Mouse (Mus musculus) intestine, embryonic 14.5 days (tissue): ENCODE measurements around the gene Egln1. TPM values are rescaled to one million over a fixed set of nuclear protein-coding genes. Genes with fewer than 3 reads are reported as not detected.
A peak's percentile ranks its signal among the peaks of the same experiment; 100 is the strongest.

Experiments
- ATAC-seq: fragments of 200-750 bp; cut with Nextera tagmentation; replicated peaks from 2 replicates; pipeline ENCODE4 v1.8.0; 2017; ENCODE audit warnings: low read depth, moderate number of reproducible peaks, moderate TSS enrichment, moderate library complexity; ENCODE audit not compliant: low FRiP score, low TSS enrichment
- DNase-seq: peaks from one replicate; pipeline ENCODE4 v3.0.0-alpha.2; 2018; ENCODE audit warnings: low spot score
- H3K27ac ChIP-seq: fragments of 300-500 bp; sonication (generic); 2 replicates; pipeline ENCODE4 v1.5.1; 2014; ENCODE audit warnings: low read depth, mild to moderate bottlenecking, control low read depth
- H3K27me3 ChIP-seq: fragments of 300-500 bp; sonication (generic); replicated peaks from 2 replicates; pipeline ENCODE4 v1.6.1; 2014; ENCODE audit warnings: low read length, control low read depth; ENCODE audit not compliant: control insufficient read depth, insufficient read depth
- H3K36me3 ChIP-seq: fragments of 300-500 bp; sonication (generic); 2 replicates; pipeline ENCODE4 v1.6.1; 2014; ENCODE audit warnings: low read length, control low read depth; ENCODE audit not compliant: control insufficient read depth, insufficient read depth
- H3K4me1 ChIP-seq: fragments of 300-500 bp; sonication (generic); replicated peaks from 2 replicates; pipeline ENCODE4 v1.6.1; 2014; ENCODE audit warnings: low read length, control low read depth, mixed read lengths; ENCODE audit not compliant: control insufficient read depth, insufficient read depth
- H3K4me2 ChIP-seq: fragments of 300-500 bp; sonication (generic); 2 replicates; pipeline ENCODE4 v1.6.1; 2014; ENCODE audit warnings: low read length
- H3K4me3 ChIP-seq: fragments of 300-500 bp; sonication (generic); 2 replicates; pipeline ENCODE4 v1.5.1; 2014; ENCODE audit warnings: low read depth, low read length, control low read depth, mixed read lengths
- H3K9ac ChIP-seq: fragments of 300-500 bp; sonication (generic); 2 replicates; pipeline ENCODE4 v1.6.1; 2014; ENCODE audit warnings: mild to moderate bottlenecking, low read length
- H3K9me3 ChIP-seq: fragments of 300-500 bp; sonication (generic); 2 replicates; pipeline ENCODE4 v1.6.1; 2016; ENCODE audit warnings: low read length, control low read depth; ENCODE audit not compliant: control insufficient read depth
- WGBS: fragments of 180-500 bp; shearing (Covaris S2); extraction: QIAGEN DNeasy Blood & Tissue Kit; methylation state at CpG from one replicate; pipeline ENCODE4 v1.1.7; 2014; 5-methylcytosine and 5-hydroxymethylcytosine counted together
- polyA plus RNA-seq: library from polyadenylated mRNA; unstranded; fragments of >200 nt; fragmentation: Nextera tagmentation; extraction: Ambion mirVana; gene quantifications from 2 replicates; pipeline ENCODE4 v1.2.1, GENCODE M21; 2014

Gene Egln1
- polyA plus RNA-seq, 1 experiment from 2014 or later, result 18.7 TPM

- Histone ChIP-seq H3K27ac (peak overlapping the region; percentile 92), H3K4me2 (peak overlapping the region; percentile 71), H3K27me3 (no peaks in the 10 kb centered on the region), H3K9ac (peak overlapping the region; percentile 97), H3K9me3 (no peaks in the 10 kb centered on the region), H3K4me3 (peak overlapping the region; percentile 96), H3K36me3 (peaks cover 30% of the 10 kb centered on the region), H3K4me1 (peaks cover 11% of the 10 kb centered on the region)
- DNase-seq, result no peak
- under 1% methylated on average over 33 of the region's 33 CpGs for WGBS
- peak; percentile 81 for ATAC-seq
These were observed 85.9 kb downstream of the Egln1 start for GRCm38 (mm10) chr8:124863163-124863677.

- H3K36me3 ChIP-seq, result peaks cover 36% of the 10 kb centered on the region
- WGBS, result 2% methylated on average over 55 of the region's 55 CpGs
- DNase-seq, result peak; percentile 98
- H3K27ac ChIP-seq, result peak within 1 kb of the TSS; percentile 92
- H3K4me1 ChIP-seq, result peaks cover 11% of the 10 kb centered on the region
- peak within 1 kb of the TSS; percentile 97 for H3K9ac ChIP-seq
- ATAC-seq, result peak; percentile 97
- peak within 1 kb of the TSS; percentile 71 for H3K4me2 ChIP-seq
- peaks cover 2% of the 10 kb centered on the region; the same call in 1 of the 2 replicates for H3K9me3 ChIP-seq
- H3K27me3 ChIP-seq, result no peaks in the 10 kb centered on the region
- peak within 1 kb of the TSS; percentile 96 for H3K4me3 ChIP-seq
These were observed 86.6 kb downstream of the Egln1 start, which contains the start of the genes Gnpat and 2810004N23Rik for GRCm38 (mm10) chr8:124862321-124863162. Gnpat (plus strand) TSS chr8:124863033. 2810004N23Rik (minus strand) TSS chr8:124863120.

GRCm38 (mm10) chr8:124860188-124860587, 88.9 kb downstream of the Egln1 start:
- no peak overlapping the region for H3K27ac ChIP-seq
- peaks cover 58% of the 10 kb centered on the region for H3K36me3 ChIP-seq
- H3K4me1 ChIP-seq, result peaks cover 11% of the 10 kb centered on the region
- no peak overlapping the region for H3K9ac ChIP-seq
- H3K27me3 ChIP-seq, result no peaks in the 10 kb centered on the region
- ATAC-seq, result no peak
- no peak overlapping the region for H3K4me2 ChIP-seq
- H3K4me3 ChIP-seq, result no peak overlapping the region
- 92% methylated on average over 3 of the region's 3 CpGs for WGBS
- no peak for DNase-seq
- peaks cover 22% of the 10 kb centered on the region for H3K9me3 ChIP-seq

GRCm38 (mm10) chr8:124859466-124859865, 89.7 kb downstream of the Egln1 start:
- no peak for ATAC-seq

More at GRCm38 (mm10) chr8:124859466-124859865, 89.7 kb downstream of the Egln1 start:
- Histone ChIP-seq H3K4me3 (no peak overlapping the region), H3K4me1 (peaks cover 11% of the 10 kb centered on the region), H3K36me3 (peaks cover 65% of the 10 kb centered on the region), H3K27ac (no peak overlapping the region), H3K4me2 (no peak overlapping the region), H3K27me3 (no peaks in the 10 kb centered on the region), H3K9ac (no peak overlapping the region), H3K9me3 (peaks cover 29% of the 10 kb centered on the region)
- no peak for DNase-seq

Other genes starting within 250 kb of the Egln1 start
- 45.9 and 50.0 TPM in 2 replicates for gene Ttc13, start 227.3 kb downstream of the Egln1 start, polyA plus RNA-seq
- gene Arv1, start 227.2 kb downstream of the Egln1 start, polyA plus RNA-seq, result 24.1 and 25.7 TPM in 2 replicates
- 6.5 and 6.9 TPM in 2 replicates for gene Fam89a, start 197.5 kb downstream of the Egln1 start, polyA plus RNA-seq
- 0.78 and 1.2 TPM in 2 replicates for gene Trim67, start 156.2 kb downstream of the Egln1 start, polyA plus RNA-seq
- 103 and 105 TPM in 2 replicates for gene Gnpat, start 86.3 kb downstream of the Egln1 start, polyA plus RNA-seq
- gene 2810004N23Rik, start 86.2 kb downstream of the Egln1 start, polyA plus RNA-seq, result 45.2 and 46.4 TPM in 2 replicates
- 7.5 and 7.7 TPM in 2 replicates for gene Exoc8, start 51.6 kb downstream of the Egln1 start, polyA plus RNA-seq
- 7.9 and 8.8 TPM in 2 replicates for gene Sprtn, start 51.4 kb downstream of the Egln1 start, polyA plus RNA-seq
- 118 and 131 TPM in 2 replicates for gene Tsnax, start 63.7 kb upstream of the Egln1 start, polyA plus RNA-seq
- 1.9 and 2.5 TPM in 2 replicates for gene Disc1, start 104.9 kb upstream of the Egln1 start, polyA plus RNA-seq